In the genomic region with DNA sequence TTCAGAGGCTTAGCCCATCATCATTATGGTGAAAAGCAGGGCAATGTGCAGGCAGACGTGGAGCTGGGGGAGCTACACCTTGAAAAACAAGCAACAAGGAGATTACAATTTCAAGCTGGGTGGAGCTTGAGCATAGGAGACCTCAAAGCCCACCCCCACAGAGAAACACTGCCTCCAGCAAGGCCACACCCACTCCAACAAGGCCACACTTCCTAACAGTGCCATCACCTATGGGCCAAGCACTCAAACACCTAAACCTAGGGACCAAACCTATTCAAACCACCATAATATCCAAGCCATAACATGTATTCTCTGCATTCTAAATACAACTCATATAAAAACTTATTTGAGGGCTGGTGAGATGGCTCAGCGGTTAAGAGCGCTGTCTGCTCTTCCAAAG, we compare ENCODE assay signal across 43 mouse cellular contexts. TPM values are rescaled to one million over a fixed set of nuclear protein-coding genes. Genes with fewer than 3 reads are reported as not detected.
"Had no signal": no experiment of that assay in that cellular context is flagged by ENCODE, and none has a peak within 500 bp of the region (broad histone marks: within the 10 kb centered on the region; RNA-seq: fewer than 3 reads in every experiment).

No protein-coding gene starts in this region.

- H3K27me3 ChIP-seq: heart, embryonic 12.5 days; heart, embryonic 13.5 days; heart, embryonic 15.5 days; hindbrain, embryonic 12.5 days; hindbrain, embryonic 13.5 days; hindbrain, embryonic 15.5 days; intestine, embryonic 15.5 days; kidney, embryonic 15.5 days had no signal

- H3K9me3 ChIP-seq: heart, embryonic 10.5 days; heart, embryonic 12.5 days; heart, embryonic 13.5 days; heart, embryonic 15.5 days; hindbrain, embryonic 10.5 days; hindbrain, embryonic 12.5 days; hindbrain, embryonic 13.5 days; hindbrain, embryonic 15.5 days; intestine, embryonic 15.5 days; kidney, embryonic 15.5 days had no signal

- ATAC-seq: hindbrain, embryonic 16.5 days; hindbrain, postnatal 0 days; inflammation-experienced regulatory T-cells, adult 6 months; intestine, embryonic 15.5 days; intestine, embryonic 16.5 days; intestine, postnatal 0 days had no signal

- H3K4me1 ChIP-seq: hindbrain, embryonic 12.5 days; hindbrain, embryonic 13.5 days; hindbrain, embryonic 15.5 days had no signal

- H3K4me3 ChIP-seq: heart, embryonic 10.5 days; heart, embryonic 12.5 days; heart, embryonic 13.5 days; heart, embryonic 15.5 days; hindbrain, embryonic 10.5 days; hindbrain, embryonic 12.5 days; hindbrain, embryonic 13.5 days; hindbrain, embryonic 15.5 days; intestine, embryonic 15.5 days; kidney, embryonic 15.5 days; layer of hippocampus, adult 2 months had no signal

- DNase-seq: heart, postnatal 10 days; heart, postnatal 14 days; heart, postnatal 36 days; heart, postnatal 4 days; kidney, adult 11 months; kidney, adult 18-20 months; kidney, adult 2 months; kidney, adult 8-10 months; kidney, adult 9 months; kidney, postnatal 10 days; kidney, postnatal 14 days; kidney, postnatal 25 days; kidney, postnatal 36 days; kidney, postnatal 4 days; layer of hippocampus, adult 9-11 months; layer of hippocampus, postnatal 36 days had no signal

- H3K9ac ChIP-seq: heart, embryonic 12.5 days; heart, embryonic 13.5 days; heart, embryonic 15.5 days; hindbrain, embryonic 12.5 days; hindbrain, embryonic 13.5 days; hindbrain, embryonic 14.5 days; hindbrain, embryonic 15.5 days; intestine, embryonic 15.5 days; kidney, embryonic 15.5 days had no signal

- H3K4me2 ChIP-seq: heart, embryonic 11.5 days; heart, embryonic 12.5 days; heart, embryonic 13.5 days; heart, embryonic 15.5 days; hindbrain, embryonic 12.5 days; hindbrain, embryonic 13.5 days; hindbrain, embryonic 14.5 days; hindbrain, embryonic 15.5 days; intestine, embryonic 15.5 days; kidney, embryonic 15.5 days had no signal

- H3K27ac ChIP-seq: heart, embryonic 10.5 days; heart, embryonic 13.5 days; heart, embryonic 15.5 days; hindbrain, embryonic 10.5 days; hindbrain, embryonic 12.5 days; hindbrain, embryonic 13.5 days; hindbrain, embryonic 14.5 days; hindbrain, embryonic 15.5 days; hindbrain, postnatal 0 days; intestine, embryonic 15.5 days; kidney, embryonic 15.5 days; kidney, postnatal 0 days; layer of hippocampus, adult 2 months had no signal

- H3K36me3 ChIP-seq: heart, embryonic 10.5 days; heart, embryonic 12.5 days; heart, embryonic 13.5 days; heart, embryonic 15.5 days; hindbrain, embryonic 10.5 days; hindbrain, embryonic 12.5 days; hindbrain, embryonic 13.5 days; hindbrain, embryonic 15.5 days; intestine, embryonic 15.5 days; kidney, embryonic 15.5 days had no signal

RNA-seq across cellular contexts. Expression of gene H2al2a, which starts 5.5 kb away (rescaled TPM):
- polyA plus RNA-seq: heart, embryonic 10.5 days; heart, embryonic 11.5 days; heart, embryonic 12.5 days; heart, embryonic 13.5 days; heart, embryonic 14.5 days; heart, embryonic 15.5 days; heart, embryonic 16.5 days; heart, postnatal 0 days; hindbrain, embryonic 10.5 days; hindbrain, embryonic 11.5 days; hindbrain, embryonic 12.5 days; hindbrain, embryonic 13.5 days; hindbrain, embryonic 14.5 days; hindbrain, embryonic 15.5 days; hindbrain, embryonic 16.5 days; hindbrain, postnatal 0 days; inflammation-experienced regulatory T-cells, adult 6 months; intestine, embryonic 14.5 days; intestine, embryonic 15.5 days; intestine, embryonic 16.5 days; intestine, postnatal 0 days; kidney, embryonic 14.5 days; kidney, embryonic 15.5 days; kidney, embryonic 16.5 days; kidney, postnatal 0 days; large intestine, adult 2 months had no signal
